Mouse (Mus musculus) lung, embryonic 14.5 days (tissue): ENCODE measurements around the gene Sp1. TPM values are rescaled to one million over a fixed set of nuclear protein-coding genes. Genes with fewer than 3 reads are reported as not detected.

Experiments used
- ATAC-seq: fragments of 200-750 bp; cut with Nextera tagmentation; 2 replicates; pipeline ENCODE4 v1.8.0; 2017; ENCODE audit warnings: mild to moderate bottlenecking, moderate TSS enrichment, moderate library complexity; ENCODE audit not compliant: insufficient read depth
- DNase-seq: peaks from one replicate; pipeline ENCODE4 v3.0.0-alpha.2; 2015
- H3K27ac ChIP-seq: fragments of 300-500 bp; sonication (generic); 2 replicates; pipeline ENCODE4 v1.5.1; 2014; ENCODE audit warnings: low read depth, mild to moderate bottlenecking, moderate library complexity
- H3K27me3 ChIP-seq: fragments of 300-500 bp; sonication (generic); 2 replicates; pipeline ENCODE4 v1.6.1; 2014; ENCODE audit warnings: low read length, control low read depth; ENCODE audit not compliant: insufficient read depth
- H3K36me3 ChIP-seq: fragments of 300-500 bp; sonication (generic); 2 replicates; pipeline ENCODE4 v1.6.1; 2014; ENCODE audit warnings: control low read depth; ENCODE audit not compliant: insufficient read depth
- H3K4me1 ChIP-seq: fragments of 300-500 bp; sonication (generic); 2 replicates; pipeline ENCODE4 v1.6.1; 2014; ENCODE audit warnings: antibody characterized with exemption, control low read depth; ENCODE audit not compliant: insufficient read depth
- H3K4me2 ChIP-seq: fragments of 300-500 bp; sonication (generic); 2 replicates; pipeline ENCODE4 v1.6.1; 2014; ENCODE audit warnings: mild to moderate bottlenecking
- H3K4me3 ChIP-seq: fragments of 300-500 bp; sonication (generic); 2 replicates; pipeline ENCODE4 v1.5.1; 2014; ENCODE audit warnings: low read depth, low read length
- H3K9ac ChIP-seq: fragments of 300-500 bp; sonication (generic); 2 replicates; pipeline ENCODE4 v1.6.1; 2014
- H3K9me3 ChIP-seq: fragments of 300-500 bp; sonication (generic); 2 replicates; pipeline ENCODE4 v1.6.1; 2016; ENCODE audit warnings: low read depth, low read length, control low read depth
- CTCF ChIP-seq: IDR thresholded peaks from 2 replicates; pipeline ENCODE4 v1.5.1; 2016; ENCODE audit warnings: antibody characterized with exemption, low read depth
- WGBS: fragments of 180-500 bp; shearing (Covaris S2); extraction: QIAGEN DNeasy Blood & Tissue Kit; methylation state at CpG from one replicate; pipeline ENCODE4 v1.1.7; 2014; 5-methylcytosine and 5-hydroxymethylcytosine counted together
- polyA plus RNA-seq: library from polyadenylated mRNA; unstranded; fragments of >200 nt; fragmentation: Nextera tagmentation; extraction: Ambion mirVana; gene quantifications from 2 replicates; pipeline ENCODE4 v1.2.1, GENCODE M21; 2014

Sp1 gene
- polyA plus RNA-seq, 1 experiment from 2014 or later = 16.1 TPM

- Histone ChIP-seq H3K4me2 (no peak overlapping the region), H3K9me3 (no peaks in the 10 kb centered on the region), H3K27ac (no peak overlapping the region), H3K4me1 (no peaks in the 10 kb centered on the region), H3K9ac (no peak overlapping the region), H3K27me3 (no peaks in the 10 kb centered on the region), H3K4me3 (no peak overlapping the region), H3K36me3 (peaks cover 62% of the 10 kb centered on the region)
- TF ChIP-seq CTCF = no peak
- DNase-seq (no peak), ATAC-seq (no peak)
- WGBS = 93% methylated on average over 2 of the region's 2 CpGs
These were observed 68.6 kb downstream of the Sp1 start for GRCm38 (mm10) chr15:102474520-102474919.

- ATAC-seq (no peak), DNase-seq (no peak)
- no peak for TF ChIP-seq CTCF
- Histone ChIP-seq H3K4me2 (no peak overlapping the region), H3K4me1 (no peaks in the 10 kb centered on the region), H3K9me3 (no peaks in the 10 kb centered on the region), H3K27ac (no peak overlapping the region), H3K27me3 (no peaks in the 10 kb centered on the region), H3K4me3 (no peak overlapping the region), H3K36me3 (peaks cover 90% of the 10 kb centered on the region), H3K9ac (no peak overlapping the region)
- 84% methylated on average over 3 of the region's 3 CpGs for WGBS
These were observed 77.2 kb downstream of the Sp1 start for GRCm38 (mm10) chr15:102483136-102483535.

- peaks cover 92% of the 10 kb centered on the region for H3K36me3 ChIP-seq
These were observed 79.9 kb downstream of the Sp1 start for GRCm38 (mm10) chr15:102485853-102486252.

More at GRCm38 (mm10) chr15:102485853-102486252, 79.9 kb downstream of the Sp1 start:
- no peaks in the 10 kb centered on the region for H3K4me1 ChIP-seq
- no peak overlapping the region for H3K9ac ChIP-seq
- no peaks in the 10 kb centered on the region for H3K27me3 ChIP-seq
- H3K4me3 ChIP-seq = no peak overlapping the region
- 85% methylated on average over 12 of the region's 12 CpGs for WGBS
- H3K27ac ChIP-seq = no peak overlapping the region
- DNase-seq (no peak), ATAC-seq (no peak)
- no peak for TF ChIP-seq CTCF
- H3K4me2 ChIP-seq = no peak overlapping the region
- no peaks in the 10 kb centered on the region for H3K9me3 ChIP-seq

Other genes starting within 250 kb of the Sp1 start
- 60.4 and 64.1 TPM in 2 replicates for gene Zfp740, start 202.9 kb upstream of the Sp1 start, polyA plus RNA-seq
- gene Csad, start 201.4 kb upstream of the Sp1 start, polyA plus RNA-seq = 59.1 and 68.1 TPM in 2 replicates
- 1.4 and 2.6 TPM in 2 replicates for gene Itgb7, start 174.2 kb upstream of the Sp1 start, polyA plus RNA-seq
- 38.5 and 38.7 TPM in 2 replicates for gene Rarg, start 148.6 kb upstream of the Sp1 start, polyA plus RNA-seq
- 0.38 and 0.82 TPM in 2 replicates for gene Gm9918, start 135.6 kb upstream of the Sp1 start, polyA plus RNA-seq
- gene Mfsd5, start 126.7 kb upstream of the Sp1 start, polyA plus RNA-seq = 63.1 and 64.0 TPM in 2 replicates
- gene Espl1, start 109.9 kb upstream of the Sp1 start, polyA plus RNA-seq = 44.1 and 45.9 TPM in 2 replicates
- gene Pfdn5, start 80.0 kb upstream of the Sp1 start, polyA plus RNA-seq = 477 and 511 TPM in 2 replicates
- gene Myg1, start 74.4 kb upstream of the Sp1 start, polyA plus RNA-seq = 111 and 113 TPM in 2 replicates
- 99.1 and 103 TPM in 2 replicates for gene Aaas, start 55.4 kb upstream of the Sp1 start, polyA plus RNA-seq
- gene Sp7, start 39.0 kb upstream of the Sp1 start, polyA plus RNA-seq = 0.55 and 0.64 TPM in 2 replicates
- 0.21 and 0.85 TPM in 2 replicates for gene Amhr2, start 39.2 kb downstream of the Sp1 start, polyA plus RNA-seq
- gene Prr13, start 52.9 kb downstream of the Sp1 start, polyA plus RNA-seq = 70.9 and 73.8 TPM in 2 replicates
- gene Pcbp2, start 64.4 kb downstream of the Sp1 start, polyA plus RNA-seq = 280 and 281 TPM in 2 replicates
- gene Gm10337, start 97.6 kb downstream of the Sp1 start, polyA plus RNA-seq = not detected in 2 replicates
- gene Map3k12, start 110.9 kb downstream of the Sp1 start, polyA plus RNA-seq = 13.2 and 13.9 TPM in 2 replicates
- 74.5 and 81.2 TPM in 2 replicates for gene Tarbp2, start 112.0 kb downstream of the Sp1 start, polyA plus RNA-seq
- gene Npff, start 118.8 kb downstream of the Sp1 start, polyA plus RNA-seq = 1.9 and 2.9 TPM in 2 replicates
- gene Gm28047, start 218.9 kb downstream of the Sp1 start, polyA plus RNA-seq = not detected in 2 replicates
- gene Atf7, start 219.3 kb downstream of the Sp1 start, polyA plus RNA-seq = 43.5 and 44.3 TPM in 2 replicates